Mouse (Mus musculus) hindbrain, postnatal 0 days (tissue): ENCODE data around the gene Cd96. TPM values are rescaled to one million over a fixed set of nuclear protein-coding genes. Genes with fewer than 3 reads are reported as not detected.

Experiments
- ATAC-seq: fragments of 200-750 bp; cut with Nextera tagmentation; 2 replicates; pipeline ENCODE4 v1.8.0; 2017; ENCODE audit warnings: mild to moderate bottlenecking, moderate TSS enrichment, moderate library complexity
- DNase-seq: peaks from one replicate; pipeline ENCODE4 v3.0.0-alpha.2; 2015; ENCODE audit warnings: low spot score
- H3K27ac ChIP-seq: fragments of 300-500 bp; sonication (generic); 2 replicates; pipeline ENCODE4 v1.5.1; 2014; ENCODE audit warnings: mild to moderate bottlenecking
- H3K27me3 ChIP-seq: fragments of 300-500 bp; sonication (generic); 2 replicates; pipeline ENCODE4 v1.6.1; 2014; ENCODE audit warnings: low read length, mixed read lengths; ENCODE audit not compliant: insufficient read depth
- H3K36me3 ChIP-seq: fragments of 300-500 bp; sonication (generic); 2 replicates; pipeline ENCODE4 v1.6.1; 2014; ENCODE audit warnings: low read length, mixed read lengths; ENCODE audit not compliant: insufficient read depth
- H3K4me1 ChIP-seq: fragments of 300-500 bp; sonication (generic); 2 replicates; pipeline ENCODE4 v1.6.1; 2014; ENCODE audit warnings: antibody characterized with exemption, low read length, mixed read lengths; ENCODE audit not compliant: insufficient read depth
- H3K4me2 ChIP-seq: fragments of 300-500 bp; sonication (generic); 2 replicates; pipeline ENCODE4 v1.6.1; 2014; ENCODE audit warnings: low read depth, mild to moderate bottlenecking, low read length, moderate library complexity, mixed read lengths
- H3K4me3 ChIP-seq: fragments of 300-500 bp; sonication (generic); 2 replicates; pipeline ENCODE4 v1.5.1; 2014; ENCODE audit warnings: low read length
- H3K9ac ChIP-seq: fragments of 300-500 bp; sonication (generic); replicated peaks from 2 replicates; pipeline ENCODE4 v1.6.1; 2014; ENCODE audit warnings: mild to moderate bottlenecking, low read length, moderate library complexity, mixed read lengths
- H3K9me3 ChIP-seq: fragments of 300-500 bp; sonication (generic); 2 replicates; pipeline ENCODE4 v1.6.1; 2016; ENCODE audit warnings: low read length, mixed read lengths
- CTCF ChIP-seq: IDR thresholded peaks from 2 replicates; pipeline ENCODE4 v1.5.1; 2016; ENCODE audit warnings: antibody characterized with exemption, control low read depth, low read depth
- WGBS: fragments of 180-500 bp; shearing (Covaris S2); extraction: QIAGEN DNeasy Blood & Tissue Kit; methylation state at CpG from one replicate; pipeline ENCODE4 v1.1.7; 2014; 5-methylcytosine and 5-hydroxymethylcytosine counted together
- polyA plus RNA-seq: library from polyadenylated mRNA; unstranded; fragments of >200 nt; fragmentation: Nextera tagmentation; extraction: Ambion mirVana; gene quantifications from 2 replicates; pipeline ENCODE4 v1.2.1, GENCODE M21; 2015
- total RNA-seq: library from RNA; depleted of rRNA; stranded (reverse); fragments of >200 nt; gene quantifications from 2 replicates; pipeline ENCODE4 v1.2.3, GENCODE M21; 2014; rRNA removed

Cd96 gene
- total and polyA plus RNA-seq, 2 experiments from 2014 or later: 0.06 TPM; not detected in 1

- H3K36me3 ChIP-seq: no peaks in the 10 kb centered on the region
- H3K9me3 ChIP-seq: no peaks in the 10 kb centered on the region
- H3K4me3 ChIP-seq: no peak overlapping the region
- no peak for TF ChIP-seq CTCF
- no peaks in the 10 kb centered on the region for H3K27me3 ChIP-seq
- no peak overlapping the region for H3K9ac ChIP-seq
- ATAC-seq (no peak), DNase-seq (no peak)
- H3K4me1 ChIP-seq: no peaks in the 10 kb centered on the region
- 86% methylated on average over 7 of the region's 7 CpGs for WGBS
- H3K27ac ChIP-seq: no peak overlapping the region
- no peak overlapping the region for H3K4me2 ChIP-seq
Observed at GRCm38 (mm10) chr16:45998231-45998630, 121.8 kb downstream of the Cd96 start.

- no peaks in the 10 kb centered on the region for H3K36me3 ChIP-seq
- H3K4me2 ChIP-seq: no peak overlapping the region
- peak; percentile 52 for TF ChIP-seq CTCF
- ATAC-seq (no peak), DNase-seq (peak; percentile 70)
- no peaks in the 10 kb centered on the region for H3K27me3 ChIP-seq
- WGBS: 49% methylated on average over 10 of the region's 10 CpGs
- no peak overlapping the region for H3K4me3 ChIP-seq
- H3K27ac ChIP-seq: no peak overlapping the region
- no peak overlapping the region for H3K9ac ChIP-seq
- H3K4me1 ChIP-seq: no peaks in the 10 kb centered on the region
- no peaks in the 10 kb centered on the region for H3K9me3 ChIP-seq
Observed at GRCm38 (mm10) chr16:45990901-45991676, 129.0 kb downstream of the Cd96 start.

GRCm38 (mm10) chr16:45986236-45986635 lies 133.8 kb downstream of the Cd96 start:
- no peak for DNase-seq
- no peaks in the 10 kb centered on the region for H3K36me3 ChIP-seq
- H3K9ac ChIP-seq: no peak overlapping the region
- no peak overlapping the region for H3K27ac ChIP-seq
- H3K9me3 ChIP-seq: no peaks in the 10 kb centered on the region
- ATAC-seq: no peak
- 64% methylated on average over 1 of the region's 1 CpGs for WGBS
- no peak overlapping the region for H3K4me3 ChIP-seq
- H3K27me3 ChIP-seq: no peaks in the 10 kb centered on the region
- no peak overlapping the region for H3K4me2 ChIP-seq
- TF ChIP-seq CTCF: no peak
- H3K4me1 ChIP-seq: no peaks in the 10 kb centered on the region

Other genes with a start within 250 kb of the Cd96 start
- gene Phldb2, start 166.7 kb downstream of the Cd96 start, total RNA-seq: 3.3 and 4.5 TPM in 2 replicates
- 6.2 and 7.2 TPM in 2 replicates for gene Phldb2, start 166.7 kb downstream of the Cd96 start, polyA plus RNA-seq
- gene Plcxd2, start 110.0 kb downstream of the Cd96 start, total RNA-seq: 37.2 and 38.3 TPM in 2 replicates
- gene Plcxd2, start 110.0 kb downstream of the Cd96 start, polyA plus RNA-seq: 12.2 and 12.7 TPM in 2 replicates
- gene Gm4737, start 34.8 kb upstream of the Cd96 start, total RNA-seq: 1.3 and 2.3 TPM in 2 replicates
- gene Gm4737, start 34.8 kb upstream of the Cd96 start, polyA plus RNA-seq: 0.55 and 1.2 TPM in 2 replicates